ENCODE assay signal across 9 mouse cellular contexts in the genomic region with DNA sequence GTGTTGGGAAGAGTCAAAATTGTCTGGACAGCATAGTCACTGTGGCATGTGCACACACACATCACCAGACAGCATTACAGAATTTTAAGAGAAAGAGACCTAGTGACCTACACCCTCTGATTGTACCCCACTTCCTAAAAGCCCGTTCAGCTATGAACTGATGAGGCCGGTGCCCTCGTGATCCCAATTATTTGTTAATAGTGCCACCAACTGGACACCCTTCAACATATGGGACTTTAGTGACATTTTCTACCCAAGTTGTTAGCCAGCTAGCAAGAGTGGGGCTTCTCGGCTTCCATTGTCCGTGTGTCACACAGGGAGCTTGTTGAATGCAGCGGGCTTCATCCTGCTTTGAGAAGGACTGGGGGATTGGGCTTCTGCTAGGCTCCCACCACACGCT. TPM values are rescaled to one million over a fixed set of nuclear protein-coding genes. Genes with fewer than 3 reads are reported as not detected.
DNase-seq lines count a peak whose midpoint lies in the region; ATAC-seq and TF ChIP-seq lines count a peak whose summit lies in the region.
"Had no signal": no experiment of that assay in that cellular context is flagged by ENCODE, and none has a peak within 500 bp of the region (broad histone marks: within the 10 kb centered on the region; RNA-seq: fewer than 3 reads in every experiment).

No protein-coding gene starts in this region.

- ATAC-seq in heart, postnatal 0 days (ENCODE audit: insufficient read depth, low read depth), result no peak
- no peak for ATAC-seq in heart, embryonic 12.5 days (ENCODE audit: insufficient number of reproducible peaks, low FRiP score)
- peak; percentile 44; the same call in 1 of the 2 replicates for ATAC-seq in midbrain, embryonic 16.5 days
- no peak for ATAC-seq in midbrain, embryonic 15.5 days (replicated peaks)
- ATAC-seq in forebrain, postnatal 0 days, result no peak

- no peak overlapping the region for H3K4me3 ChIP-seq in heart, postnatal 0 days (ENCODE audit: low read depth, low read length)
- H3K4me3 ChIP-seq in heart, embryonic 12.5 days, result no peak overlapping the region
- no peak overlapping the region for H3K4me3 ChIP-seq in midbrain, embryonic 16.5 days (ENCODE audit: low read depth, low read length)
- no peak overlapping the region for H3K4me3 ChIP-seq in midbrain, embryonic 15.5 days
- H3K4me3 ChIP-seq in forebrain, postnatal 0 days (ENCODE audit: low read depth, low read length), result no peak overlapping the region
- H3K4me3 ChIP-seq: forebrain, embryonic 12.5 days had no signal

- no peaks in the 10 kb centered on the region for H3K4me1 ChIP-seq in heart, postnatal 0 days (ENCODE audit: control insufficient read depth, insufficient read depth)
- H3K4me1 ChIP-seq in heart, embryonic 12.5 days (replicated peaks), result peaks cover 15% of the 10 kb centered on the region; the same call in 1 of the 2 replicates
- H3K4me1 ChIP-seq in midbrain, embryonic 16.5 days (ENCODE audit: control insufficient read depth, insufficient read depth, low read length), result peaks cover 6% of the 10 kb centered on the region
- H3K4me1 ChIP-seq in midbrain, embryonic 15.5 days, result peaks cover 10% of the 10 kb centered on the region
- no peaks in the 10 kb centered on the region for H3K4me1 ChIP-seq in forebrain, postnatal 0 days (ENCODE audit: insufficient read depth)

- peak; percentile 38 for DNase-seq in heart, postnatal 0 days (ENCODE audit: low spot score)
- peak; percentile 19 for DNase-seq in embryo, embryonic 9.5 days (ENCODE audit: extremely low spot score)
- DNase-seq in forebrain, postnatal 0 days, result no peak
- DNase-seq in urinary bladder, postnatal 10 days (ENCODE audit: low spot score), result no peak
- no peak for DNase-seq in yolk sac, embryonic 10.5 days (ENCODE audit: low spot score)

- TF ChIP-seq EP300 in heart, postnatal 0 days (IDR thresholded peaks at IDR 0.05; ENCODE audit: low read depth), result no peak

- H3K9me3 ChIP-seq in heart, postnatal 0 days (replicated peaks; ENCODE audit: control insufficient read depth, low read length), result 0 out of 2 replicates have a peak, but pooled peaks cover 3% of the 10 kb centered on the region
- peaks cover 11% of the 10 kb centered on the region for H3K9me3 ChIP-seq in heart, embryonic 12.5 days (replicated peaks)
- H3K9me3 ChIP-seq in midbrain, embryonic 16.5 days (replicated peaks; ENCODE audit: control insufficient read depth, low read length, poor library complexity, severe bottlenecking), result no peaks in the 10 kb centered on the region
- H3K9me3 ChIP-seq in midbrain, embryonic 15.5 days, result no peaks in the 10 kb centered on the region
- H3K9me3 ChIP-seq in forebrain, postnatal 0 days (ENCODE audit: low read length), result no peaks in the 10 kb centered on the region

- H3K27me3 ChIP-seq in heart, postnatal 0 days (ENCODE audit: control insufficient read depth, insufficient read depth, low read length), result no peaks in the 10 kb centered on the region
- H3K27me3 ChIP-seq in heart, embryonic 12.5 days (replicated peaks), result no peaks in the 10 kb centered on the region
- no peaks in the 10 kb centered on the region for H3K27me3 ChIP-seq in midbrain, embryonic 16.5 days (ENCODE audit: control insufficient read depth, insufficient read depth, low read depth, low read length)
- no peaks in the 10 kb centered on the region for H3K27me3 ChIP-seq in midbrain, embryonic 15.5 days (replicated peaks)
- no peaks in the 10 kb centered on the region for H3K27me3 ChIP-seq in forebrain, postnatal 0 days (ENCODE audit: insufficient read depth, low read length)

- peak; percentile 43 for TF ChIP-seq CTCF in heart, postnatal 0 days (IDR thresholded peaks at IDR 0.05; ENCODE audit: low read depth)
- TF ChIP-seq CTCF in forebrain, postnatal 0 days (IDR thresholded peaks at IDR 0.05; ENCODE audit: low read depth), result no peak; the same call in 1 of the 2 replicates

- H3K9ac ChIP-seq in heart, postnatal 0 days (replicated peaks; ENCODE audit: low read depth, low read length), result no peak overlapping the region
- no peak overlapping the region for H3K9ac ChIP-seq in heart, embryonic 12.5 days
- H3K9ac ChIP-seq in midbrain, embryonic 16.5 days (ENCODE audit: low read depth, low read length), result no peak overlapping the region
- H3K9ac ChIP-seq in midbrain, embryonic 15.5 days, result no peak overlapping the region
- no peak overlapping the region for H3K9ac ChIP-seq in forebrain, postnatal 0 days
- H3K9ac ChIP-seq: forebrain, embryonic 12.5 days had no signal

- 49% methylated on average over 7 of the region's 7 CpGs for WGBS in heart, postnatal 0 days
- WGBS in heart, embryonic 12.5 days, result 57% methylated on average over 7 of the region's 7 CpGs
- WGBS in midbrain, embryonic 16.5 days, result 34% methylated on average over 7 of the region's 7 CpGs
- 27% methylated on average over 7 of the region's 7 CpGs for WGBS in midbrain, embryonic 15.5 days
- 39% methylated on average over 7 of the region's 7 CpGs for WGBS in forebrain, postnatal 0 days

- no peak overlapping the region for H3K27ac ChIP-seq in heart, postnatal 0 days (ENCODE audit: low read depth)
- H3K27ac ChIP-seq in heart, embryonic 12.5 days (ENCODE audit: poor library complexity, severe bottlenecking), result no peak overlapping the region
- H3K27ac ChIP-seq in midbrain, embryonic 16.5 days (ENCODE audit: low read length), result no peak overlapping the region
- H3K27ac ChIP-seq in midbrain, embryonic 15.5 days, result no peak overlapping the region
- no peak overlapping the region for H3K27ac ChIP-seq in forebrain, postnatal 0 days (ENCODE audit: low read depth, low read length)
- H3K27ac ChIP-seq: forebrain, embryonic 12.5 days had no signal

- H3K36me3 ChIP-seq in heart, postnatal 0 days (replicated peaks; ENCODE audit: control insufficient read depth, insufficient read depth, low read length), result no peaks in the 10 kb centered on the region
- no peaks in the 10 kb centered on the region for H3K36me3 ChIP-seq in heart, embryonic 12.5 days
- no peaks in the 10 kb centered on the region for H3K36me3 ChIP-seq in midbrain, embryonic 16.5 days (ENCODE audit: control insufficient read depth, insufficient read depth, low read length)
- H3K36me3 ChIP-seq in midbrain, embryonic 15.5 days (replicated peaks), result no peaks in the 10 kb centered on the region
- H3K36me3 ChIP-seq in forebrain, postnatal 0 days (ENCODE audit: insufficient read depth), result no peaks in the 10 kb centered on the region
- H3K36me3 ChIP-seq: forebrain, embryonic 12.5 days had no signal

- no peak overlapping the region for H3K4me2 ChIP-seq in heart, postnatal 0 days (ENCODE audit: low read depth, low read length)
- no peak overlapping the region for H3K4me2 ChIP-seq in heart, embryonic 12.5 days
- H3K4me2 ChIP-seq in midbrain, embryonic 16.5 days (ENCODE audit: low read length), result no peak overlapping the region
- no peak overlapping the region for H3K4me2 ChIP-seq in midbrain, embryonic 15.5 days
- H3K4me2 ChIP-seq in forebrain, postnatal 0 days (ENCODE audit: low read depth), result no peak overlapping the region
- H3K4me2 ChIP-seq: forebrain, embryonic 12.5 days had no signal

RNA-seq across cellular contexts. Expression of gene Alox5ap, which starts 21.5 kb away (rescaled TPM):
- total RNA-seq in heart, postnatal 0 days (2014; rRNA removed; ENCODE audit: low replicate concordance), result 5.2 and 26.4 TPM in 2 replicates
- polyA plus RNA-seq in heart, postnatal 0 days (2015; fragmentation: Nextera tagmentation; extraction: Ambion mirVana), result 8.9 and 9.2 TPM in 2 replicates
- polyA plus RNA-seq in heart, embryonic 12.5 days (2016; fragmentation: Nextera tagmentation; extraction: Ambion mirVana), result 4.5 and 4.9 TPM in 2 replicates
- 9.3 and 12.6 TPM in 2 replicates for polyA plus RNA-seq in midbrain, embryonic 16.5 days (2015; fragmentation: Nextera tagmentation; extraction: Ambion mirVana)
- 10.0 and 11.1 TPM in 2 replicates for polyA plus RNA-seq in midbrain, embryonic 15.5 days (2015; fragmentation: Nextera tagmentation; extraction: Ambion mirVana)
- total RNA-seq in forebrain, postnatal 0 days (2014; rRNA removed), result 3.4 and 11.6 TPM in 2 replicates
- 10.8 and 13.3 TPM in 2 replicates for polyA plus RNA-seq in forebrain, postnatal 0 days (2015; fragmentation: Nextera tagmentation; extraction: Ambion mirVana)

Comparison
In these comparisons a context has a peak if more than half of its experiments do, and no peak if none do; other contexts are left out.
1. DNase-seq: peak in heart, postnatal 0 days (single experiment) and embryo, embryonic 9.5 days (single experiment); none in forebrain, postnatal 0 days (single experiment), urinary bladder, postnatal 10 days (single experiment) and yolk sac, embryonic 10.5 days (single experiment).